Mouse (Mus musculus): ENCODE measurements around the gene Ntm. TPM values are rescaled to one million over a fixed set of nuclear protein-coding genes. Genes with fewer than 3 reads are reported as not detected.

The Ntm gene
- polyA plus RNA-seq, 1 experiment from 2014 or later, result 61.4 TPM

GRCm38 (mm10) chr9:29433910-29434309 lies 529.0 kb downstream of the Ntm start:
- Histone ChIP-seq H3K27me3 (0 out of 2 replicates have a peak, but pooled peaks cover 4% of the 10 kb centered on the region), H3K27ac (no peak overlapping the region), H3K4me3 (no peak overlapping the region), H3K36me3 (ENCODE audit: poor library complexity, severe bottlenecking) (no peaks in the 10 kb centered on the region), H3K4me1 (peaks cover 19% of the 10 kb centered on the region), H3K9ac (no peak overlapping the region), H3K4me2 (no peak overlapping the region), H3K9me3 (replicated peaks) (no peaks in the 10 kb centered on the region)
- WGBS, result 4% methylated on average over 4 of the region's 4 CpGs
- peak; percentile 41; the same call in 1 of the 2 replicates for ATAC-seq

- Histone ChIP-seq H3K27me3 (0 out of 2 replicates have a peak, but pooled peaks cover 4% of the 10 kb centered on the region), H3K36me3 (ENCODE audit: poor library complexity, severe bottlenecking) (no peaks in the 10 kb centered on the region), H3K4me2 (no peak overlapping the region), H3K4me3 (no peak overlapping the region), H3K27ac (no peak overlapping the region), H3K9ac (no peak overlapping the region), H3K4me1 (peaks cover 21% of the 10 kb centered on the region), H3K9me3 (replicated peaks) (no peaks in the 10 kb centered on the region)
- 56% methylated on average over 7 of the region's 7 CpGs for WGBS
- peak; percentile 45; the same call in 1 of the 2 replicates for ATAC-seq
These were observed 529.8 kb downstream of the Ntm start for GRCm38 (mm10) chr9:29433156-29433555.

- no peak overlapping the region for H3K4me3 ChIP-seq
- ATAC-seq, result no peak
- H3K4me1 ChIP-seq, result peaks cover 21% of the 10 kb centered on the region
- no peak overlapping the region for H3K4me2 ChIP-seq
- no peaks in the 10 kb centered on the region for H3K36me3 ChIP-seq (ENCODE audit: poor library complexity, severe bottlenecking)
- H3K27ac ChIP-seq, result no peak overlapping the region
- 0 out of 2 replicates have a peak, but pooled peaks cover 4% of the 10 kb centered on the region for H3K27me3 ChIP-seq
- H3K9me3 ChIP-seq (replicated peaks), result no peaks in the 10 kb centered on the region
- 68% methylated on average over 9 of the region's 9 CpGs for WGBS
- no peak overlapping the region for H3K9ac ChIP-seq
These were observed 531.4 kb downstream of the Ntm start for GRCm38 (mm10) chr9:29431590-29431989.

GRCm38 (mm10) chr9:29430189-29430588 lies 532.8 kb downstream of the Ntm start:
- Histone ChIP-seq H3K36me3 (ENCODE audit: poor library complexity, severe bottlenecking) (no peaks in the 10 kb centered on the region), H3K4me3 (no peak overlapping the region), H3K9me3 (replicated peaks) (no peaks in the 10 kb centered on the region), H3K27ac (no peak overlapping the region), H3K4me2 (no peak overlapping the region), H3K4me1 (peaks cover 21% of the 10 kb centered on the region), H3K27me3 (0 out of 2 replicates have a peak, but pooled peaks cover 4% of the 10 kb centered on the region), H3K9ac (no peak overlapping the region)
- no peak for ATAC-seq
- WGBS, result 73% methylated on average over 3 of the region's 3 CpGs

GRCm38 (mm10) chr9:29428322-29428721 lies 534.6 kb downstream of the Ntm start:
- H3K9ac ChIP-seq, result no peak overlapping the region
- H3K36me3 ChIP-seq (ENCODE audit: poor library complexity, severe bottlenecking), result no peaks in the 10 kb centered on the region
- no peak overlapping the region for H3K4me3 ChIP-seq
- H3K9me3 ChIP-seq (replicated peaks), result no peaks in the 10 kb centered on the region
- no peak for ATAC-seq
- no peak overlapping the region for H3K27ac ChIP-seq
- H3K27me3 ChIP-seq, result 0 out of 2 replicates have a peak, but pooled peaks cover 4% of the 10 kb centered on the region
- H3K4me1 ChIP-seq, result peaks cover 7% of the 10 kb centered on the region
- H3K4me2 ChIP-seq, result no peak overlapping the region
- 25% methylated on average over 7 of the region's 7 CpGs for WGBS

- Histone ChIP-seq H3K4me3 (no peak overlapping the region), H3K9ac (no peak overlapping the region), H3K9me3 (replicated peaks) (no peaks in the 10 kb centered on the region), H3K27ac (no peak overlapping the region), H3K27me3 (0 out of 2 replicates have a peak, but pooled peaks cover 4% of the 10 kb centered on the region), H3K36me3 (ENCODE audit: poor library complexity, severe bottlenecking) (no peaks in the 10 kb centered on the region), H3K4me1 (0 out of 2 replicates have a peak, but pooled peaks cover 2% of the 10 kb centered on the region), H3K4me2 (no peak overlapping the region)
- WGBS, result 97% methylated on average over 2 of the region's 2 CpGs
- no peak for ATAC-seq
These were observed 536.7 kb downstream of the Ntm start for GRCm38 (mm10) chr9:29426261-29426660.

- no peak overlapping the region for H3K4me2 ChIP-seq
- H3K4me1 ChIP-seq, result peaks cover 21% of the 10 kb centered on the region
- no peak overlapping the region for H3K9ac ChIP-seq
- H3K9me3 ChIP-seq (replicated peaks), result no peaks in the 10 kb centered on the region
- peaks cover 20% of the 10 kb centered on the region for H3K27me3 ChIP-seq
- no peaks in the 10 kb centered on the region for H3K36me3 ChIP-seq (ENCODE audit: poor library complexity, severe bottlenecking)
- no peak overlapping the region for H3K4me3 ChIP-seq
- ATAC-seq, result no peak
- no peak overlapping the region for H3K27ac ChIP-seq
- 80% methylated on average over 2 of the region's 2 CpGs for WGBS
These were observed 547.4 kb downstream of the Ntm start for GRCm38 (mm10) chr9:29415578-29415977.

- Histone ChIP-seq H3K9me3 (replicated peaks) (no peaks in the 10 kb centered on the region), H3K9ac (no peak overlapping the region), H3K4me3 (peak overlapping the region; percentile 52), H3K4me2 (peak overlapping the region; percentile 98), H3K27ac (no peak overlapping the region), H3K36me3 (ENCODE audit: poor library complexity, severe bottlenecking) (no peaks in the 10 kb centered on the region), H3K4me1 (peaks cover 21% of the 10 kb centered on the region), H3K27me3 (peaks cover 31% of the 10 kb centered on the region)
- 75% methylated on average over 4 of the region's 4 CpGs for WGBS
- no peak for ATAC-seq
These were observed 549.8 kb downstream of the Ntm start for GRCm38 (mm10) chr9:29413126-29413525.

- H3K9ac ChIP-seq, result peak overlapping the region; percentile 62
- ATAC-seq, result peak; percentile 82
- H3K36me3 ChIP-seq (ENCODE audit: poor library complexity, severe bottlenecking), result no peaks in the 10 kb centered on the region
- WGBS, result under 1% methylated on average over 46 of the region's 61 CpGs
- H3K27ac ChIP-seq, result peak overlapping the region; percentile 63
- H3K4me3 ChIP-seq, result peak overlapping the region; percentile 52
- peak overlapping the region; percentile 98 for H3K4me2 ChIP-seq
- H3K9me3 ChIP-seq (replicated peaks), result no peaks in the 10 kb centered on the region
- peaks cover 31% of the 10 kb centered on the region for H3K27me3 ChIP-seq
- peaks cover 21% of the 10 kb centered on the region for H3K4me1 ChIP-seq
These were observed 550.7 kb downstream of the Ntm start for GRCm38 (mm10) chr9:29412181-29412771.

- peaks cover 21% of the 10 kb centered on the region for H3K4me1 ChIP-seq
- peak overlapping the region; percentile 62 for H3K9ac ChIP-seq
- WGBS, result under 1% methylated on average over 40 of the region's 40 CpGs
- peaks cover 31% of the 10 kb centered on the region for H3K27me3 ChIP-seq
- peak overlapping the region; percentile 63 for H3K27ac ChIP-seq
- peak overlapping the region; percentile 98 for H3K4me2 ChIP-seq
- no peaks in the 10 kb centered on the region for H3K9me3 ChIP-seq (replicated peaks)
- peak overlapping the region; percentile 52 for H3K4me3 ChIP-seq
- peak; percentile 56 for ATAC-seq
- no peaks in the 10 kb centered on the region for H3K36me3 ChIP-seq (ENCODE audit: poor library complexity, severe bottlenecking)
These were observed 551.3 kb downstream of the Ntm start for GRCm38 (mm10) chr9:29411408-29412180.

GRCm38 (mm10) chr9:29410728-29411407 lies 552.1 kb downstream of the Ntm start:
- Histone ChIP-seq H3K9me3 (replicated peaks) (no peaks in the 10 kb centered on the region), H3K4me1 (peaks cover 21% of the 10 kb centered on the region), H3K4me3 (peak overlapping the region; percentile 52), H3K4me2 (peak overlapping the region; percentile 98), H3K9ac (peak overlapping the region; percentile 62), H3K36me3 (ENCODE audit: poor library complexity, severe bottlenecking) (no peaks in the 10 kb centered on the region), H3K27me3 (peaks cover 31% of the 10 kb centered on the region), H3K27ac (peak overlapping the region; percentile 19)
- no peak for ATAC-seq
- 61% methylated on average over 10 of the region's 10 CpGs for WGBS

GRCm38 (mm10) chr9:29410284-29410683 lies 552.7 kb downstream of the Ntm start:
- Histone ChIP-seq H3K9me3 (replicated peaks) (no peaks in the 10 kb centered on the region), H3K27ac (no peak overlapping the region), H3K27me3 (peaks cover 31% of the 10 kb centered on the region), H3K4me1 (peaks cover 21% of the 10 kb centered on the region), H3K4me3 (0 out of 2 replicates have a peak overlapping the region, but pooled peaks have one; percentile 52), H3K9ac (no peak overlapping the region), H3K4me2 (peak overlapping the region; percentile 98), H3K36me3 (ENCODE audit: poor library complexity, severe bottlenecking) (no peaks in the 10 kb centered on the region)
- no peak for ATAC-seq
- WGBS, result 83% methylated on average over 6 of the region's 6 CpGs
